Mouse (Mus musculus): ENCODE measurements around the gene Muc20. TPM values are rescaled to one million over a fixed set of nuclear protein-coding genes. Genes with fewer than 3 reads are reported as not detected.
A peak's percentile ranks its signal among the peaks of the same experiment; 100 is the strongest.

Gene Muc20
- total RNA-seq (2014; fragmentation: Nextera tagmentation) (not detected in 2 replicates), total RNA-seq (2017) (not detected in 2 replicates)

GRCm38 (mm10) chr16:32797426-32797689, at the start of gene Muc20:
Muc20 (minus strand) TSS chr16:32797435.
- ATAC-seq (replicated peaks; ENCODE audit: low FRiP score, low TSS enrichment, poor library complexity, severe bottlenecking): no peak

- no peak for ATAC-seq (replicated peaks; ENCODE audit: low FRiP score, low TSS enrichment, poor library complexity, severe bottlenecking)
Observed at GRCm38 (mm10) chr16:32831501-32831900, 34.3 kb upstream of the Muc20 start.

GRCm38 (mm10) chr16:32829104-32829503, 31.9 kb upstream of the Muc20 start:
- no peak for ATAC-seq (replicated peaks; ENCODE audit: low FRiP score, low TSS enrichment, poor library complexity, severe bottlenecking)

GRCm38 (mm10) chr16:32826521-32826920, 29.3 kb upstream of the Muc20 start:
- ATAC-seq (replicated peaks; ENCODE audit: low FRiP score, low TSS enrichment, poor library complexity, severe bottlenecking): no peak

- no peak for ATAC-seq (replicated peaks; ENCODE audit: low FRiP score, low TSS enrichment, poor library complexity, severe bottlenecking)
Observed at GRCm38 (mm10) chr16:32825380-32825779, 28.1 kb upstream of the Muc20 start.

- ATAC-seq (replicated peaks; ENCODE audit: low FRiP score, low TSS enrichment, poor library complexity, severe bottlenecking): no peak
Observed at GRCm38 (mm10) chr16:32824061-32824460, 26.8 kb upstream of the Muc20 start.

GRCm38 (mm10) chr16:32823487-32823886, 26.3 kb upstream of the Muc20 start:
- ATAC-seq (replicated peaks; ENCODE audit: low FRiP score, low TSS enrichment, poor library complexity, severe bottlenecking): no peak

GRCm38 (mm10) chr16:32822881-32823280, 25.6 kb upstream of the Muc20 start:
- no peak for ATAC-seq (replicated peaks; ENCODE audit: low FRiP score, low TSS enrichment, poor library complexity, severe bottlenecking)

GRCm38 (mm10) chr16:32822450-32822827, 25.2 kb upstream of the Muc20 start:
- ATAC-seq (replicated peaks; ENCODE audit: low FRiP score, low TSS enrichment, poor library complexity, severe bottlenecking): no peak

GRCm38 (mm10) chr16:32821772-32822449, 24.7 kb upstream of the Muc20 start:
- no peak for ATAC-seq (replicated peaks; ENCODE audit: low FRiP score, low TSS enrichment, poor library complexity, severe bottlenecking)

- ATAC-seq (replicated peaks; ENCODE audit: low FRiP score, low TSS enrichment, poor library complexity, severe bottlenecking): no peak
Observed at GRCm38 (mm10) chr16:32818441-32818840, 21.2 kb upstream of the Muc20 start.

GRCm38 (mm10) chr16:32818036-32818435, 20.8 kb upstream of the Muc20 start:
- no peak for ATAC-seq (replicated peaks; ENCODE audit: low FRiP score, low TSS enrichment, poor library complexity, severe bottlenecking)

- no peak for ATAC-seq (replicated peaks; ENCODE audit: low FRiP score, low TSS enrichment, poor library complexity, severe bottlenecking)
Observed at GRCm38 (mm10) chr16:32815160-32815605, 17.9 kb upstream of the Muc20 start.

- ATAC-seq (replicated peaks; ENCODE audit: low FRiP score, low TSS enrichment, poor library complexity, severe bottlenecking): no peak
Observed at GRCm38 (mm10) chr16:32814539-32814938, 17.3 kb upstream of the Muc20 start.

GRCm38 (mm10) chr16:32813771-32814170, 16.5 kb upstream of the Muc20 start:
- ATAC-seq (replicated peaks; ENCODE audit: low FRiP score, low TSS enrichment, poor library complexity, severe bottlenecking): no peak

GRCm38 (mm10) chr16:32813362-32813761, 16.1 kb upstream of the Muc20 start:
- no peak for ATAC-seq (replicated peaks; ENCODE audit: low FRiP score, low TSS enrichment, poor library complexity, severe bottlenecking)

GRCm38 (mm10) chr16:32812888-32813361, 15.7 kb upstream of the Muc20 start:
- peak; percentile 92 for ATAC-seq (replicated peaks; ENCODE audit: low FRiP score, low TSS enrichment, poor library complexity, severe bottlenecking)

- no peak for ATAC-seq (replicated peaks; ENCODE audit: low FRiP score, low TSS enrichment, poor library complexity, severe bottlenecking)
Observed at GRCm38 (mm10) chr16:32810321-32810720, 13.1 kb upstream of the Muc20 start, which contains the start of gene Smbd1. Smbd1 (minus strand) TSS chr16:32810477.

- no peak for ATAC-seq (replicated peaks; ENCODE audit: low FRiP score, low TSS enrichment, poor library complexity, severe bottlenecking)
Observed at GRCm38 (mm10) chr16:32807408-32808185, 10.4 kb upstream of the Muc20 start.

GRCm38 (mm10) chr16:32805151-32805550, 7.9 kb upstream of the Muc20 start:
- no peak for ATAC-seq (replicated peaks; ENCODE audit: low FRiP score, low TSS enrichment, poor library complexity, severe bottlenecking)

- no peak for ATAC-seq (replicated peaks; ENCODE audit: low FRiP score, low TSS enrichment, poor library complexity, severe bottlenecking)
Observed at GRCm38 (mm10) chr16:32803901-32804300, 6.7 kb upstream of the Muc20 start.

Measured in megakaryocyte-erythroid progenitor cell, adult 5-6 weeks (primary cell).